Mouse (Mus musculus) lung, postnatal 0 days (tissue): ENCODE measurements around the gene Psmf1.

Experiments used
- CTCF ChIP-seq: IDR thresholded peaks from 2 replicates; pipeline ENCODE4 v1.5.1; 2016; ENCODE audit warnings: antibody characterized with exemption, mild to moderate bottlenecking
- EP300 ChIP-seq: IDR thresholded peaks from 2 replicates; pipeline ENCODE4 v1.6.1; 2016; ENCODE audit warnings: antibody characterized with exemption, mild to moderate bottlenecking, control low read depth

DNA sequence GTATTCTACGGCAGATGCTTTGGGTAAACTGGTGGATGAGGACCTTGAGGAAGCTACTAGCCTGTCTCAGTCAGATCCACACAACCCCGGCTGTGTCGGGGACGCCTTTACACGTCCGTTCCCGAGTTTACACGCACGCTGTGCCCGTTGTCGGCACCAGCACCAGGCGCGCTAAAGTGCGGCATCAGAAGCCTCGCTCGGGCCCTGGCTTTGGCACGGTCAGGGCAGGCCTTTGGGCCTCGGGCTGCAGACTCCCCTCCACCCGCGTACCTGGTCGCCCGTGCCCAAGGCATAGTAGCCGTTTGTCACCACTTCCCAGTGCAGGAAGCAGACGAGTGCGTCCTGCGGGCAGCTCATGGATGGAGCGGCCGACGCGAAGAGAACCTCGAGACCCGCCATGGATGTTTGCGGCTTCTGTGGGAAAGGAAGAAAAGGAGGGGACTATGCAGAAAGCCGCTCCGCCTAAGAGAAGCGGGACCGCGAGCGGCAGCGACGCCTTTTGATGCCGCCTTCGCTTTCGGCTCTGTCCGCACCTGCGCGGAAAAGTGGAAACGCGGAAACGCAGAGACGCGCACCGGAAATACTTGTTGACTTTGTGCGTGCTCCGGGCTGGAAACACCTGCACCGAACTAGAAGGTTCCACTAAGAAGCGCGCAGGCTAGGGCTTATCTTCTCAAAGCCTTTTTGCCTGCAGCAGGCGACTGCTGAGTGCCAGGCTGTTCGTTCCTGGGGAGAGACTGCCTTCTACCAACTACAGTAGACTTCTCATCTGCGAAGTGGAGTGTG is 3.1 kb downstream of the Psmf1 start:
- TF ChIP-seq CTCF: no peak; the same call in 1 of the 2 replicates
- TF ChIP-seq EP300: no peak
